Mouse (Mus musculus) 3T3-L1 (cell line): ENCODE measurements around the gene Tedc2.

Experiments used
- DNase-seq: peaks from one replicate; pipeline ENCODE4 v3.0.0-alpha.2; 2015; ENCODE audit warnings: low read depth, low spot score

The Tedc2 gene

DNA sequence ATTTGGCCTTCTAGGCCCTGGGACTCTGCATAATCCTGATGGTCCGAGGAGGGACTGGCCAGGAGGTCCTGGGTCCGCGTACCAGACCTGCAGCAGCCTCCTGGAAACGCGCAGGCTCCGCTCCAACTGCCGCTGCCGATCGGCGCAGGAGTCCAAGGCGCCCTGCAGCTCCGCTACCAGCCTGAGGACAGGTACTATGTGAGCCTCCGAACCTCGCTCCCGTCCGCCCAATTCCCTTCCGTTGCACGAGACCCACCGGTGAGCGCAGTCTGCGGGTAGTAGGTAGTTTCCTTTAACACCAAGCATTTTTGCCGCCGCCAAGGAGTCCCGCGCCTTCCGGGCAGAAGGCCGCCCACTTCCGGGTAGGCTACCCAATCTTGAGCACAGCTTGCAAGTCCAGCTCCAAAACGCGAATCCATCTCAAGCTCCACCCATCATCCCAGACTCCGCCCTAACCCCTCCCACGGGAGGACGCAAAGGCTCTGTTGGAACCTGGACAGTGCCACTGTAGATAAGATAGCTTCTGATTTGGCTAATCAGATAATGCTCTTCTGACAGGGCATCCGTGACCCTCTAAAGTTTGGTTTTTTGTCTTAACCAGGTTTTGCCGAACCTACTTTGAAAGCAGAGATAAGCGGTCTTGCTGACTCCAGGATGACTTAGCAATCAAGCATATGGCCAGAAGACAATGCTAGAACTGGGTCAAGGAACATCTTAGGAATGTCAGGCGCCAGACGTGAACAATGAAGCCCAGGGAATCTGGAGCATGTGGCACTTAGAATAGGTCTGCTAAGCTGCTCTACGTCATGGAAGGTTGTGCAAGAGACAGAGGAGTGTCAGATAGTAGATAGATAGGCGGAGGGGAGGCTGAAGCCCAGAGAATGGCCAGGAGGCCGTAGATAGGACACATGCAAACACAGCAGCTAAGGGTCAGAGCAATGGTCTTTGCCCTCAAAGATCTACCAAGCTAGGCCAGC lies at the start of gene Tedc2:
TSS of gene Tedc2 (minus strand) at position 417 of the 977 bp plus-strand sequence.
- peak; percentile 95 for DNase-seq

DNA sequence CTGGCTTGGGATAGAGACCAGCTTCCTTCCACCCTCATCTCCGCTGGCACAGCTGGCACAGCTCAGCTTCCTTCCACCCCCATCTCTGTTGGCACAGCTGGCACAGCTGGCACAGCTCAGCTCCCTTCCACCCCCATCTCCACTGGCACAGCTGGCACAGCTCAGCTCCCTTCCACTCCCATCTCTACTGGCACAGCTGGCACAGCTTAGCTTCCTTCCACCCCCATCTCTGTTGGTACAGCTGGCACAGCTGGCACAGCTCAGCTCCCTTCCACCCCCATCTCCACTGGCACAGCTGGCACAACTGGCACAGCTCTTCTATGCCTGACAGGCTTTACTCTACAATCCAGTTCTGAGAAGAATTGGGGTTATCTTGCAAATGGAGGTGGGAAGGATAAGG lies 46.5 kb upstream of the Tedc2 start:
- no peak for DNase-seq

DNA sequence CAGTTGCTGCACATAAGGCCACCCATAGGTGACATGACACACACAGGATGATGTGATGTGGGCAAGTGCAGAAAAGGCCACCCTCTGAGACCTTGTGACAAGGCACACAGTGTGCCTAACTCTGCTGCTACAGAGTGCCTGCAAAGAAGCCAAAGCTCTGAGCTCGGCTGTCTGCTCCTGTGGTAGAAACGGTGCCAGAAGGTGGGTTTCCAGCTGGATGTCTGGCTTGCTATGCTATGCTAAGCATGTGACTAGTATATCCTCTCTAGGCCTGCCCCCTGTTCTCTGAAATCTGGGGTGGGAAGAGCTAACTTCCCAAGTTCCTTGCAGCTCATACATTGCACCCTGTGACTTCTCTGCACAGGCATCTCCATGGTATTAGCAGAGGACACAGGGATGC lies 44.1 kb upstream of the Tedc2 start:
- no peak for DNase-seq

DNA sequence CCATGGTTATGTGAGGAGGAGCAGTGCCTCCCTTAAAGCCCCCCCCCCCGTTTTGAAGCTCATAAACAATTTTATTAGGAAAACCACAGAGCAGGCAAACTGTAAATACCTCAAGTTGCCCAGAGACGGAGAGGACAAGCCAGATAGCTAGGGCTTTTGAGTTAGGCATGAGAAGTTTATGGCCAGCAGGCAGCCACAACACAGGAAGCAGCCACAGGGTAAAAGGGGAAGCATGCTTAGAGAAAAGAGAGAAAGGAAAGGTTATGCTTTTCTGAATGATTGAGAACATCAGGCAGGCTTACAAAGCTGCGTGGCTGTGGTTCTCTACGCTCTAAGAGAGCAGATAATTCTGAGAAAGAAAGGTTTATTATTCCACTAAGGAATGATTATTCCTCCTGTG lies 39.9 kb upstream of the Tedc2 start:
- DNase-seq = no peak

DNA sequence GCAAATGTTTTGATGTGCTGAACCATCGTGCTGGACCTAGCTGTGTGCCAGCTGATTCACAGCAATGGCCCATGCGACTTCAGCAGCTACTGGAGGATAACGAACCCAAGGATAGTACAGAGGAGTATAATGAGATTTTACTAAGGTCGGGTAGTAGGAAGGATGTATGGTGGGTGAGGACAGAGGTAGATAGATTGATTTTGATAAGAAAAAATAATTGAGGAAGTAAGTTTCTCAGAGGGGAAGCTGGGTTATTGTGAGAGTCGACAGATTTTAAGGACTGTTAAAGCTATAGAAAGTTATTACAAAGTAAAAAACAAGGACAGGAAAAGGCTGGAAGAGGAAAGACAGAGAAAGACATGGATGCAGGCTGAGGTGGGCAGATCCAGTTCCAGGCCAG lies 39.1 kb upstream of the Tedc2 start:
- DNase-seq = no peak

DNA sequence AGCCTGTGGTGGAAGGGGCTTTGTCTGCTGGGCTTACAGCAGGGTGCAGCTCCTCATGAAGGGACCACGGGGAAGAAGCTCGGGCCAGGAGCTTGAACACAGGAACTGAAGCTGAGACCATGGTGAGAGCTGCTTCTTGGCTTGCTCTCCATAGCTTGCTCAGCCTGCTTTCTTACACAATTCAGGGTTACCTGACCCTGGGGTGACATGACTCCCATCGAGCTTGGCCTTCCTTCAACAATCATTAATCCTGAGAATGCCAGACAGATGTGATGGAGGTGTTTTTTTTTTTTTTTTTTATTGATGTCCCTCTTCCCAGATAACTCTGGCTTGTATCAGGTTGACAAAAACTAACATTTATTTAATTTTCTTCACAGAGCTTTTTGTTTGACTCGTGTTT lies 38.3 kb upstream of the Tedc2 start:
- DNase-seq = no peak

DNA sequence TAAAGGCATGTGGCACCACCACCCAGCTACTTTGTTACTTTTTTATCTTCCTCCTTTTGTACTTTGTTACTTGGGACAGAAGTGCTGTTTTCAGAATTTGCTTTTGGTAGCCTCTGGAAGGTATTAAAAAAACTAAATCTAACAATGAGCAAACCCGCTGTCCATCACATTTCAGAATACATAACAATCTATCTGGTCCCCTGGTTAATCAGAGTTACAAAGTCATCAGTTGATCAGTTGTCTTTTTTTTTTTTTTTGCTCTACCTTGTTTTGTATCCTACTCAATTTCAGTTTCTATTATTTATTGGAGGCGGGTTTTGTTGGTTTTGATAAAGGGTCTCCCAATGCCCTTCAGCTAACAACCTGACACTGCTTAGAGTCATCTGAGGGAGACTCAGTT lies 31.7 kb upstream of the Tedc2 start:
- DNase-seq = no peak

DNA sequence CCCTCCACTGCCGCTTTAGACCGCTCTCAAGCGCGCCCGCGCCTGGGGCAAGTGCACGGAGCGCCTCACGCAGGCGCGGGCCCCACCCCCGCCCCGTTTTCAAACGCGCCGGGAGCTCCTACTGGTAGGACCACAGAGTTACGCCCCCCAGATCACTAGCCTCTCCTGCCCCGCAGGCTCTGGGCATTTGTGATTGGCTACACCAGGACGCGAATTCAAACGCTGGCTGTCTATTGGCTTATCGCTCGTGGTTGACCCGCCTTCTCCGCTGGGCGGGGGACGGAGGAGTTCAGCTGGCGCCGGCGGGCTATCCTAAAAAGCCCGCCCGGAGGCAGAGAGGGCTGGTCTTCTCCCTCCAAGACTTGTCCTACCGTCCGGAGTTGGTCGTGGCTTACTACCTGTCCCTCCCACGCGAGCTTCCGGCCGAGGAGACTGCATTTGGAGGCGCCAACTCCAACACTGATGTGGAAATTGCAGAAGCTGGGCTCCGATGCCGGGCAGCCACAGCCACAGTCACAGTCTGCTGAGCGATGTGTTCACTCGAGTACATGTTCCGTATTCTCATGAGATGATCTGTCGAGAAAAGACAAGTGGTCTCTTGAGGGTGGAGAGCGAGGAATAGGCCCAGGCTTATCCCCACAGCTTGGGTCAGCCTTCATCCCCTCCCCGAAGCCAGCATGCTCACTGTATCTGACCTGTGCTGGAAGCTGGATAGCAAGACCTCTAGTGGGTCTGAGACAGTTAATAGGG lies 30.8 kb upstream of the Tedc2 start, which contains the start of gene Ccnf:
TSS of gene Ccnf (minus strand) at position 165 of the 750 bp plus-strand sequence.
- DNase-seq = peak; percentile 99

DNA sequence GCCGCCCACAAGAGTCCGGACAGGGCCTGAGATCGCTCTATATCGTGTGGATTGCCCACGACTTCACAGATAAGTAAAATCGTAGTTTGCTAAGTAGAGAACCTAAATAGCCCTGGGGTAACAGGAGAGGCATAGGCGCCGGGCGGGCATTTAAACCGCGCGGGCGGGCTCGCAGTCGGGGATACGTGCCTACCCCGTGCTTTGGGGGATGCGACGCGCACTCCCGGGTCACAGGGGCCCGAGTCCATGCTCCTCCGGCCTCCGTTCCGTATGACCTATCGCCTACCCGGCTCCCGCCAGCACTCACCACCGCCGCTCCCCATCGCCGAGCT lies 30.3 kb upstream of the Tedc2 start:
- no peak for DNase-seq

DNA sequence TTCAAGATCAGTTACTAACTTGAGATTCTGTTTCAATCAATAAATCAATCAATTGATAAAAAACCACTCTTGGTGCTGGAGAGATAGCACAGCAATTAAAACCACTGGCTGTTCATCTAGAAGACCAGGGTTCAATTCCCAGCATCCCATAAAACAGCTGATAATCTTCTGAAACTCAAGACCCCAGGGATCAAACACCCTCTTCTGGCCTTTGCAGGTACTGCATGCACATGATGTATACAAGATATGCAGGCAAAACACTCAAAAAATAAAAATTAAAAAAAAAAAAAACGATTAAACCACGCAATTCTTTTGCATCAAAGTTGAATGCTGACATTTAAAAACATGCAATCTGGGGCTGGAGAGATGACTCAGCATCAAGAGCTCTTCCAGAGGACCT lies 28.0 kb upstream of the Tedc2 start:
- peak; percentile 48 for DNase-seq

DNA sequence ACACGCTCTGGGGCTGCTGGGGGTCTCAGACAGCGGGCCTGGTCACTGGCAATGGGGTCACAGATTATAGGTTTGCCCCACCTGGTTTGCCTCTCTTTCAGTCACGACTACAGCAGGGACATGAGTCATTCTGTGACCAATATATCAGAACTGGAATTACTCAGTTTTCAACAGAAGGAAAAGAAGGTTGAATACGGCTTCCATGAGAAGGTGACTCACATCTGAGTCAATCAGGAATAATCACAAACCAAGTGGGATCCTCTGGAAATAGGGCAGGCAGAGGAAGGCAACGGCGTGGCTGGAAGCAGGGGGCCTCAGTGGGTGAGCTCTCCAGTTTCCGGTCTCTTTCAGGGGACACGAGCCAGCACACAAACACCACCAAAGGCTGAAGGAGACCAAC lies 23.4 kb upstream of the Tedc2 start:
- peak; percentile 92 for DNase-seq

DNA sequence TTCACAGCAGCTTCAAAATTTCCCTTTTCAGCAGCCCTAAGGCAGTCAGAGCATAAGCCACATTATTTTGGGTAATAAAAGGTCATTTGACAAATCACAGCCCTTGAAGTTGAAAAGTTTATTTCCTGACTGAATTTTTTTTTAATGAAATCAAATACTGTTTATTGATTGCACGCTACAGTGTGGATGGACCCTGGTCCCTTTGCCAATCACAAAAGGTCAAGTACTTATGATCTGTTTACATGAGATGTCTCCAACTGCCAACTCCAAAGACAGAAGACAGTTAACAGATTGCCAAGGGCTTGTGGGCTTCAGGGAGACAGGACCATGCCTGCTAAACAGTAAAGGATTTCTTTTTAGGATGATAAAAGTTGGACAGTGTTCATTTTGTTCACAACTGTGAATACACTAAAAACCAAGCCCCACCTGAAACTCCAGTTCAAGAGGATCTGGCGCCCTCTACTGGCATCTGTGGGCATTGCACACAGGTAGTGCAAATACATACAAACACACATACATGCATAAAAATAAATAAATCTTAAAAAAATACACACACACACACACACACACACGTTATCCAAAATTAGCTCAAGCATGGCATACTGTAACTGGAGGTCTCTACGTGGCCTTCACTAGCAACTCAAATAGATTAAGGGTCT lies 22.8 kb upstream of the Tedc2 start:
- DNase-seq = no peak

DNA sequence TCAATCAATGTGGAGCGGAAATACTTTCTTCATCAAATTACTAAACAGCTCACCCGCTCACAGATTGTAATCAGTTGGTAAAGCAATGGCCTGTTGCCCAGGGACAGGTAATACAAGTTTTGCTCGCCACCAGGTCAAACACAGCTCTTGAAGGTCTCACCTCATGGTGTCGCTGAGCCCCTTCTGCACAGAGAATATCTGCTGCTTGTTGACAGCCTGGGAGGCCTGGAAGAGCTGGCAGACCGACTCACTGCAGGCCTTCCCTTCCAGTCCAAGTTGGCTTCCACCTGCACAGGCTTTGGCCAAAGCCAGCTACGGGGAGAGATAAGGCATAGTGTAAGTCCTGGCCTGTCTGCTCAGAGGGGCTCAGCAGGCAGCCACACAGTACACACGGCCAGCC lies 16.3 kb upstream of the Tedc2 start:
- no peak for DNase-seq

DNA sequence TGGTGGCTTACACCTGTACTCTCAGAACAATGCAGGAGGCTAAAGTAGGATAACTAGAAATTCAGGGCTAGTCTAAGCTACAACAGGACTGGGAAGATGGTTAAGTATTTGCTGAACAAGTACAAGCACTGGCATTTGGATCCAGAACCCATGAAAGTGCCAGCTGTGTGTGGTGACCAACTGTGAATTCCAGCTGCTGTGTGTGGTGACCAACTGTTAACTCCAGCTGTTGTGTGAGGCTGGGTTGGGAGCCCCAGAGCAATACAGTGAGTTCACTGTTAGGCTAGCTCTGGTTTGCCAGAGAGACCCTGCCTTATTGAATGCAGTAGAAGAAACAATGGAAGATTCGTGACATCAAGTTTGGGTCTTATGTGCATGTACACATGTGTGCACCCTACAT lies 15.8 kb upstream of the Tedc2 start:
- no peak for DNase-seq

DNA sequence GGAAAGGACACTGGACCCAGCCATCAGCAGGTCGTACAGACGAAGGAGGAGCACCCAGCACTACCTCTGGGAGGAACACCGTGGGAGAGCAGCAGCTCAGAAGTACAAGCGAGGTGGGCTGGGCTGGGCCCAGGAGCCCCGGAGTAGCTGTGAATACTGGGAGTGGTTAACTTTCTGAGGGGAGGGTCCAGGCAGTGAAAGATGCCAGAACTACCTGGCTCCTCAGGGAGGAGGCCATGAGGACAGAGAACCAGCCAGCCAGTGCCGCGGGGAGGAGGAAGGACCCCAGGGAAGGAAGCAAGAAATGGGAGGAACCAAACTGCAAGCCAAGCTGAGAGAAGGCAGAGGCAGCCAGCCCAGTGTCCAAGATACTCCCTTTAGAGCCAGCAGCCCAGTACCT lies 7.3 kb upstream of the Tedc2 start:
- no peak for DNase-seq

DNA sequence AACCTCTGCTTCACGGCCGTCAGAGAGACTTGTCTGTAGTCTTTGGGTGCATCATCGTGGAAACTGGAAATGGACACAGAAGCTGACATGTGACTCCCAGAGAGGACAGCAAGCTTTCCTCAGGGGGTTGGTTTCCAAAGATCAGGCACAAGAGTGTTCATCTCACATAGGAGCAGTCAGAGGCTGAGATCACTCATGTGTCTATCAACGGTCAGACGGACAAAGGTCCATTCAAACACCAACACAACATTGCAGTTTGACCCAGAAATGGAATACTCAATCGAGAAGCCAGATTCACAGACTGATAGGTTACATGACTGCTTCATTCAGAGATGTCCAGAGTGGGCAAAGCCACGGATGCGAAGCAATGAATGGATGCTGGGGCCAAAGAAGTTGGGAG lies 6.1 kb upstream of the Tedc2 start:
- no peak for DNase-seq

DNA sequence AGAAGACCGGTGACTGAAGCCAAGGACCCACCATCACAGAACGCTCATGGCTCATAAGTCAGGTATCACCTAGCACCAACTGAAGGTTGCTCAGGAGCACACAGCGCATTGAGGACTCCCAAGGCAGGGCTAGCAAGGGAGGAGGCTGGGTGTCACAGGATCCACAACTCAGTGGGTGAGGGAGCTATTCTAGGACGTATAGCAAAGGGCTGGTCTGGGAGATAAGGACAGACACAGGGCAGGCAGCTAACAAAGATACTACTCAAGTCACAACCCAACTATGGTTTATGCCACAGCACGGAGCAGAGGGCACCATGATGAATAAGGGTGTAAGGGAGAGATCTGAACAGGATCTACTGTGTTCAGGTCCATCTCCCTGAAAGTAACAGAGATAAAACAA lies 5.2 kb upstream of the Tedc2 start:
- no peak for DNase-seq

DNA sequence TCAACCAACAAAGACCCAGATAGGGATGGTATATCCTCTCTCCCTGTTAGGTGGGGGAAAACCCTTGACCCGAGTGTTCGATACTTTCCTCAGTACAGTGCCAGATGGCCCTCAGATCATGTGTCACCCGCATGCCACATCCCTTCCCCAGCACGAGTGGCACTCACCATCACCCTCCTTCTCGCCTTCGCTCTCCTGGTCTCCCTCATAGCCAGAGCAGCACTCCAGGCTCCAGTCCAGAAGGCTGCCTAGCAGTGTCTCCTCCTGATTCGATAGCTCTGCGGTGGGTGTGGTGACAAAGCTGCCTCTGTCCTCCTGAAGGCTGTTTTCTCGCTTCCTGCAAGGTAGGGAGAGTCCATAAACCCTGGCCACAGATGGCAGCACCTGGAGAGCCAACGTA lies 4.1 kb upstream of the Tedc2 start:
- DNase-seq = no peak

DNA sequence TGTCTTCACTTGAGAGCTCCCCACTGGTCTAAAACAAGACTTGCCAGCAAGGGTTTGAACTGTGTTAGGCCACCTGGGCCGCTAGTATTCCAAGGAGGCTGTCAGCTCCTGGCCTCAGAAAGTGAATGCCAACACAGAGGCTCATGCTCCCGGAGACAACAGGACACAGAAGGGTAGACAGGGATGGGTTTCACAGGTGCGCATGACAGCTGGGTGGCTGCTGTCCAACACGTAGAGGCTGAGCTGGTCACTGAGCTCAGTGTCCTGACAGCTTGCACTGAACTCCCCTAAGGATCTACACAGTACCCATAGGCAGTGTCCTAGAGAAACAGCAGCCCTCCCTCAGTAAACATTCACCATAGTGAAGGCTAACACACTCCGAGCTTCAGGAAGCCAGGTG lies 2.9 kb upstream of the Tedc2 start:
- no peak for DNase-seq

DNA sequence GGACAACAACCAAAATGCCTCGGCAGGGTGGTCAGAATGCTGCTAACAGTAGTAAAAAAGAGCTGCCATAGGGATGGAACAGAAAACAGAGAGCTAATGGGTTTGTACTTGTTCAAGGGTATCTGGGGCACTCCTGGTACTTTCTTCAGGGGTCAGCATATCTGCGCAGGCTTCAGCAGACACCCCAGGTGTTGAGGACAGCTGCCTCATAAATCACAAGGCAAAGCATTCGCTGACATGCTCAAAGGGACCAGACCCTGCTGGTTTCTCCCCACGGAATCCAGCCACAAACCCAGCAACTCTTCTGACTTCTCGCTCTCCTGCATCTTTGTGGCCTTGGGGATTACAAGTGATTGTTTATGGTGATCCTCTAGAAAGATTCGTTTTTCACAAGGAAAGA lies 2.0 kb upstream of the Tedc2 start:
- DNase-seq = no peak

DNA sequence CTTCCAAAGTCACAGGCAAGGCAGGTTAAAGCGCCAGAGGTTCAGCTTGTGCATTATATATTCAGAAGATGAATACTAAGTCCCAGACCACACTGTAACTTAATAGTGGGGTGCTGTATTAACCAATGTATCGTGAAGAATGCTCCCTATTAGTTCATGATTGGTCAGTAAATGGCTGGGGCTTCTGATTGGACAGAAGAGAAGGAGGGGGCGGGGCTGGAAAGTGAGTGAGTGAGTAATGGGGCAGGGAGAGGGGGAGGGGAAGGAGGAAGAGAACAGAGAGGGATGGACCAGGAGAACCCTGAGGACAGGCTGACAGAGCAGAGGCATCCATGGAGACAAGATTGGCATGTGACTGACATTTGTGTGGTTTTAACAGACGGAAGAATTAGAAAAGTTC lies 3.8 kb downstream of the Tedc2 start:
- no peak for DNase-seq

DNA sequence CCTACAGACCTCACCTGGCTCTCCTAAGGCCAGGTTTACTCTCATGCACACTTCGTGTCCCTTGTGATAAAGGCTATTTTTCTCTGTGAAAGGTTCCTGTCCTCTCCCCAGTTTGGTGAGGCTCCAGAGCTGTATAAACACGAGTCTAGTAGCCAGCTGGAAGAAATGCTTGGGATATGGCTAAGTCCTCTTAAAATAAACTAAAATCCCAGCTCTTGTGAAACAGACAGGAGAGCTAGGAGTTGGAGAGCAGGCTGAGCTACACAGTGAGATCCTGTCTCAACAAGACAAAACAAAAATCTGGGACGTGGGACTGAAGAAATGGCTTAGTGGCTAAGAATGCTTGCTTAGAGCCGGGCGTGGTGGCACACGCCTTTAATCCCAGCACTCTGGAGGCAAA lies 7.5 kb downstream of the Tedc2 start:
- no peak for DNase-seq
